Mouse (Mus musculus): ENCODE measurements around the gene Gm10352.
"Not testable (repeated sequence)": the region's sequence is repeated elsewhere in the genome, so short reads cannot be mapped to it uniquely, and the experiment has no call there.

The Gm10352 gene

DNA sequence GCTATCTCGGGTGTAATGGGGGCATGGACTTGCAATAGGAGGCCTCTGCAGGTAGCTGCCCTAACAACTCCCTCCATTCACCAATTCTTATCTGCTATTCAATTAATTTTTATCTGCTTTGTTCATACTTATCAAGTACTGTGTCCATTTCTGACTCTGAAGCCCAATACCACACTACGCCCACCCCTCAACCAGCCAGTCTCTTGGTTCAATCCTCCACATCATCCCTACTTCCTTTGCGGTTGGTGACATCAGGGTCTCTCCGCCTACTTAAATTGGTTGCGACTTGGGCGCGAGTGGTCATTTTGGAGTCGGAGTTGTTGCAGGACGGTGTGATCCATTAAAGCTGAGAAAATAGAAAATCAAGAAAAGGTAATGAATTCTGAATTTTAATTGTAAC, at the start of gene Gm10352:
Gene Gm10352 (plus strand): TSS at position 301 of the 400 bp plus-strand sequence.
- not testable (repeated sequence) for DNase-seq

DNA sequence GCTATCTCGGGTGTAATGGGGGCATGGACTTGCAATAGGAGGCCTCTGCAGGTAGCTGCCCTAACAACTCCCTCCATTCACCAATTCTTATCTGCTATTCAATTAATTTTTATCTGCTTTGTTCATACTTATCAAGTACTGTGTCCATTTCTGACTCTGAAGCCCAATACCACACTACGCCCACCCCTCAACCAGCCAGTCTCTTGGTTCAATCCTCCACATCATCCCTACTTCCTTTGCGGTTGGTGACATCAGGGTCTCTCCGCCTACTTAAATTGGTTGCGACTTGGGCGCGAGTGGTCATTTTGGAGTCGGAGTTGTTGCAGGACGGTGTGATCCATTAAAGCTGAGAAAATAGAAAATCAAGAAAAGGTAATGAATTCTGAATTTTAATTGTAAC, 31.5 kb downstream of the Gm10352 start, which contains the start of gene Gm29289:
Gene Gm29289 (plus strand): TSS at position 301 of the 400 bp plus-strand sequence.
- not testable (repeated sequence) for DNase-seq
